Mouse (Mus musculus) cortical plate, adult 2 months (tissue): ENCODE results near the gene Cemip2. TPM values are rescaled to one million over a fixed set of nuclear protein-coding genes. Genes with fewer than 3 reads are reported as not detected.

Source experiments
- H3K27ac ChIP-seq: fragments of 200-500 bp; 2 replicates; pipeline ENCODE4 v1.5.1; 2012; ENCODE audit warnings: low read length, control low read depth, inconsistent platforms; ENCODE audit not compliant: insufficient read depth
- H3K4me1 ChIP-seq: fragments of 200-500 bp; 2 replicates; pipeline ENCODE4 v1.6.1; 2011; ENCODE audit warnings: low read length; ENCODE audit not compliant: control insufficient read depth, insufficient read depth
- H3K4me3 ChIP-seq: fragments of 200-500 bp; 2 replicates; pipeline ENCODE4 v1.5.1; 2011; ENCODE audit warnings: mild to moderate bottlenecking, low read length, control low read depth; ENCODE audit not compliant: insufficient read depth
- CTCF ChIP-seq: fragments of 200-500 bp; IDR thresholded peaks from 2 replicates; pipeline ENCODE4 v1.5.1; 2011; ENCODE audit warnings: mild to moderate bottlenecking, control low read depth, low read length; ENCODE audit not compliant: insufficient read depth; ENCODE audit errors: extremely low read depth
- POLR2A ChIP-seq: fragments of 200-500 bp; IDR thresholded peaks from 2 replicates; pipeline ENCODE4 v1.6.1; 2011; ENCODE audit warnings: mild to moderate bottlenecking, low read length, control low read depth; ENCODE audit not compliant: insufficient read depth; ENCODE audit errors: extremely low read depth
- polyA plus RNA-seq: library from polyadenylated mRNA; depleted of rRNA; stranded (reverse); fragments of >200 nt; gene quantifications from 2 replicates; pipeline ENCODE4 v1.2.3, GENCODE M21; 2012; rRNA removed

The Cemip2 gene
- 5.3 and 5.6 TPM in 2 replicates for polyA plus RNA-seq

- peaks cover 4% of the 10 kb centered on the region; the same call in 1 of the 2 replicates for H3K4me1 ChIP-seq
- TF ChIP-seq CTCF (peak; percentile 22; the same call in 1 of the 2 replicates), POLR2A (peak; percentile 67)
- peak within 1 kb of the TSS; percentile 77 for H3K4me3 ChIP-seq
- H3K27ac ChIP-seq: peak within 1 kb of the TSS; percentile 79
Observed at GRCm38 (mm10) chr19:21778147-21778917, at the start of gene Cemip2. Cemip2 (plus strand) TSS chr19:21778342.

- Histone ChIP-seq H3K27ac (no peak overlapping the region), H3K4me3 (no peak overlapping the region), H3K4me1 (no peaks in the 10 kb centered on the region)
- TF ChIP-seq POLR2A: no peak
- TF ChIP-seq CTCF: no peak
Observed at GRCm38 (mm10) chr19:21728342-21728741, 49.8 kb upstream of the Cemip2 start.

GRCm38 (mm10) chr19:21731887-21732286 is 46.3 kb upstream of the Cemip2 start:
- TF ChIP-seq CTCF (no peak), POLR2A (no peak)
- Histone ChIP-seq H3K27ac (no peak overlapping the region), H3K4me3 (no peak overlapping the region), H3K4me1 (no peaks in the 10 kb centered on the region)

- TF ChIP-seq POLR2A (no peak), CTCF (no peak)
- H3K4me1 ChIP-seq: no peaks in the 10 kb centered on the region
- H3K27ac ChIP-seq: no peak overlapping the region
- no peak overlapping the region for H3K4me3 ChIP-seq
Observed at GRCm38 (mm10) chr19:21733176-21733575, 45.0 kb upstream of the Cemip2 start.

GRCm38 (mm10) chr19:21734112-21734511 is 44.0 kb upstream of the Cemip2 start:
- Histone ChIP-seq H3K4me1 (no peaks in the 10 kb centered on the region), H3K27ac (no peak overlapping the region), H3K4me3 (no peak overlapping the region)
- TF ChIP-seq POLR2A (no peak), CTCF (peak; percentile 28; the same call in 1 of the 2 replicates)

GRCm38 (mm10) chr19:21737446-21737845 is 40.7 kb upstream of the Cemip2 start:
- Histone ChIP-seq H3K4me1 (no peaks in the 10 kb centered on the region), H3K27ac (no peak overlapping the region), H3K4me3 (no peak overlapping the region)
- no peak for TF ChIP-seq POLR2A
- TF ChIP-seq CTCF: no peak

GRCm38 (mm10) chr19:21737881-21738590 is 40.1 kb upstream of the Cemip2 start:
- Histone ChIP-seq H3K27ac (peak overlapping the region; percentile 26; the same call in 1 of the 2 replicates), H3K4me1 (no peaks in the 10 kb centered on the region), H3K4me3 (no peak overlapping the region)
- TF ChIP-seq CTCF (no peak), POLR2A (no peak)

GRCm38 (mm10) chr19:21738591-21739280 is 39.4 kb upstream of the Cemip2 start:
- H3K4me1 ChIP-seq: no peaks in the 10 kb centered on the region
- H3K4me3 ChIP-seq: no peak overlapping the region
- TF ChIP-seq POLR2A (no peak), CTCF (no peak)
- H3K27ac ChIP-seq: no peak overlapping the region

- no peak overlapping the region for H3K4me3 ChIP-seq
- TF ChIP-seq CTCF (no peak), POLR2A (no peak)
- no peaks in the 10 kb centered on the region for H3K4me1 ChIP-seq
- no peak overlapping the region for H3K27ac ChIP-seq
Observed at GRCm38 (mm10) chr19:21742138-21742537, 36.0 kb upstream of the Cemip2 start.
